Mouse (Mus musculus) kidney, adult 8-10 months (tissue): ENCODE measurements at regions not wholly inside any gene's neighbourhood (a gene's known extent, or its start where the extent isn't known, plus 50 kb on each side); places are given as distances from the start of the nearest gene placed in this dataset.

ENCODE experiments used
- DNase-seq, 2 experiments: peaks; one replicate each; pipeline ENCODE4 v3.0.0; 2022

DNA sequence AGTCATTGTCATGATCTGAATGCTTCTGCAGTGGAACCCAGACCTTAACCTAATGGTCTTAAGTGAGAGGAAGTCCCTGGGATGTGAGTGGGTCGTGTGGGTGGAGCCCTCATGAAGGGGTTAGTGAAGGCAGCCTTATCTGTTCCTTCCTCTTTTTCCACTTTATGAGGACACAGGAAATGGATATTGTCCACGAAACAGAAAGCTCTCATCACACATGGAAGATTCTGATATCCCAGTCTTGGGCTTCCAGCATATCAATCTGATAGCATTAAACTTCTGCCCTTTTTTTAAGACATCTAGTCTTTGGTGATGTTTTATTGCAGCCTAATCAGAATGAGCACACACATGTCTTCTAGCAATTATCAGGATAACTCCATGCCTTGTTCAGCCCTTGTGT lies 164.0 kb downstream of the Mex3b start:
- DNase-seq = no peak

DNA sequence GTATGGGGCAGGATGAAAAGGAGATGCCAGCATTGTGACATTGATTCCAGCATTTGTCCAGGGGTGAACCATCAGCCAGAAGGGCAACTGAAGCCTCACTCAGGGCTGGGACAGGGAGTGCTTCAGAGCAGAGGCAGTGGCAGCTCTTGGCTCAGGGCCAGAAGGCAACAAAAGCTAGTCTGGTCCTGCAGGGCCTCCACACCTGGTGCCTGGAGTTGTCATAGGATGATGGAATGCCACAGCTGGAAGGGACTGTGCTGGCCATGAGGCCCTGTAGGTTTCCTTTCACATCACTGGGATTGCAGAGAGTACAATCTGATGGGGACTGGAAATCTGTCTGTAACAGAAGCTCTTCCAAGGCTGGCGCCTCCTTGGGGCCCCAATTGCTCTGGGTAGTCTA lies 164.9 kb downstream of the Mex3b start:
- no peak for DNase-seq

GRCm38 (mm10) chr7:83032924-83033323 lies 165.8 kb downstream of the Mex3b start:
- no peak for DNase-seq

- DNase-seq = no peak
These were observed 168.1 kb downstream of the Mex3b start for GRCm38 (mm10) chr7:83035190-83035589.

DNA sequence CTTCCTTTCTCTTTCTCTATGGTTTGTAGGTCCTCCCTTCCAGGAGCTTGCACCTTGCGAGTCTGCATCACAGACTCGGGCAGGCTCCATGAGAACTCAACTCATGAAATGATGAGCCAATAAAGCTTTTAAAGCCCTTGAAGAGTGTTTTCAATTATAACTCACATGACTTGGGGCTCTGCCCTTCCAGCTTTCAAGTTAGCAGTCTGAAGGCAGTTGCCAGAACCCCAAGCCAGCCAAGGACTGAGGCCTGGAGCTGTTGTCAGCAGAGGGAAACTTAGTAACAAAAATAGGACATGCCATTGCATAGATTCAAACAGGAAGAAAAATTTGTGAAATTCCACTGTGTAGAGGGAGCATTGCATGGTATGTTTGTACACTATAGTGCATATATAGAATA lies 169.3 kb downstream of the Mex3b start:
- no peak for DNase-seq

DNA sequence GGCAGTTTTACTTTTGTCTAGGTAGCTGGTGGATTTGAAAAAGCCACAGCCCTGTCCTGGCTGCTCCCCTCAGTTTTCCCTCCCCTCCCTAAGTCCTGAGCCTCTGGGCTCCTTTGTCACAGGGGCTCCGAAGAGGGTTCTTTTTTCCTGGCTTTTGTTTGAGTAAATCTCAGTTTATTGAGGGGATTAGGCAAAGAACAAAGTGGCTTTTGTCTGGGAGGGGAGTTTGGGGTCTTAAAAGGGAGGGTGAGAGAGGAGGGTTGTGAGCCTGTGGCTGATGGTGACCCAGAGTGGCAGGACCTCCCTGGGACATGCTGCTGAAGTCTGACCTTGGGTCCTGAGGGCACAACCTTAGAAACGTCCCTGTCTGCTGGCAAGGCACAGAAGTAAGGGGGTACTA lies 170.0 kb downstream of the Mex3b start:
- DNase-seq = no peak

DNA sequence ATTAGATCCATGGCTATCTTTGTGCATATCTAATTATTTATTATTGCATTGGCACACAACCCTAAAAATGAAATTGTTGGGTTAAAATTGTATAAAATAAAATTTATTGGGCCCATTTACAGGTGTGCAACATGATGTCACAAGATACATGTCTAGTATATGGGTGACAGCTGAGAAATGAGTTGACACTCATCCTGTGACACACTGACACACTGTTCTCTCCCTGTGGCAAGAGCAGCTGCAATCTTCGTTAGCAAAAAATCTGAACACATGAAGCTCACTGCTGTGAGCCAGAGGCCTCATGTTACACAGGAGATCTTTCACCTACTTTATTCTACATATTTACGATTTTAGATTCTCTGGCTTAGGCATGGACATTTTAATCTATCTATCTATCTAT lies 170.6 kb downstream of the Mex3b start:
- no peak for DNase-seq

- no peak for DNase-seq
These were observed 176.6 kb downstream of the Mex3b start for GRCm38 (mm10) chr7:83043746-83044145.

DNA sequence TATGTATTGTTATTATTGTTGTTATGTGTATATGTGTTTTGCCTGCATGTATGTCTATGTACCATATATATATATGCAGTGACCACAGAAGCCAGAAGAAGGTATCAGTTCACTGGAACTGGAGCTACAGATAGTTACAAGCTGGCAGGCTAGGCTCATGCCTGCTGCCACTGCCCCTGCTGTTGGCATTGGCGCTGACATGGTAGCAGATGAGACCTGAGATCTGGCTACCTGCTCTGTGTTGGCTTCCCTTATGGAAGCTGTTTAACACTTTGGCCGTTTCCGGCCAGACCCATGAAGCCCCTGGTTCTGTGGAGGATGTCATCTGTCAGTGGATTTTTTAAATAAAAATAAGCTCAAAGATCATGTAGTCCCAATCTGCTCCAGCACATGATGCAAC lies 178.1 kb downstream of the Mex3b start:
- no peak for DNase-seq

GRCm38 (mm10) chr7:83050011-83050410 lies 182.9 kb downstream of the Mex3b start:
- no peak for DNase-seq

- DNase-seq = no peak
These were observed 183.8 kb downstream of the Mex3b start for GRCm38 (mm10) chr7:83050833-83051497.

DNA sequence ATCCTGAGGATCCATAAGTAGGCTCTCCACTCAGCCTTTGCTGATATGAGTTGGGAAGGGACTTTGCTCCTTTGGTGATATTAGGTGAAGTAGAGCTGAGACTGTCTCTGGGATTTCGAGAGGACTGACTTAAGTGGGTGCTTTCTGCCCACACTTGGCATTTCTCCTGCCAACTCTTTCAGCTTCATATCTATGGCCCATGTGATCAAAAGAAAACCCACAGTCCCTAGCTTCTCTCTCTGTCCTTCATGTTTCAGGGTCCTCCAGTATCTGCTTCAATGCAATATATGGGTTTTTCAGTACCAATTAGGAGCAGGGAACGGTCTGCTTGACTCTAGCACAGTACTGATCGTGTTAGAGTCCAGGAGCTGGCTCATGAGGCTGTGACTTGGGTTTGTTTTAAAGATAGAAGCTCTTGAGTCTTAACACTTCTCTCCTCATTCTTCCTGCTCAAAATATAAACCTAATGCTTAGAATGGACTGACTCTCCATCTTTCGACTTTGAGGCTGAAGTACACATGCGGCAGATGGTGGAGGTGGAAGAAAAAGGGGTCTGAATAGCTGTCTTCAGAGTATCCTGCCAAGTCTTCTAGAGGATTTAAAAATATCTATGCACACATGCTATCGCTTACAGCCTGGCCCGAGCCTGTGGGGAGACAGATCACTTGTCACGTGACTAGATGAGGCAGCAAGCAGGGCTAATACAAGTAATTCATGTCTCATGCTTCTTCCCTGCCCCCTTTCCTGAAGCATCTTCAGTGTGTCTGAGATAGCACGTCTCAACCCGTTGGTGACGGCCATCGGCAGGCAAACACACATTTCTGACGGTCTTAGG lies 189.2 kb downstream of the Mex3b start:
- DNase-seq = no peak

DNA sequence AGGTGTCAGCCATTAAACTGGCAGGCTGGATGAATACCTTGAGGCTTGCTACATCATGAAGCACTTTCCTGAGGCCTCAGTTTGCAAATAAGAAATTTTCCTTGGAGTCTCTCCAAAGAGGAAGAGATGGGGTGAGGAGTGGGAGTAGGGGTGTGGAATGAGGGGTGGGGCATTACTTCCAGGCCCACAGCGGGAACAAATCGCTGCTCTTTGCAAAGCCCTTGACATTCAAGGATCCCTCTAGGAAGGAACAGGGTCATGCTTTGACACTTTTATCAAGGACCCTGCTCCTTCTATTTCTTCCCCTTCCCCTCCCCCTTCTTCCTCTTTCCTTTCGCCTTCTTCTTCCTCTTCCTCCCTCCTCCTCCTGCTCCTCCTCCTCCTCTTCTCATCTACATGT lies 193.2 kb downstream of the Mex3b start:
- no peak for DNase-seq

DNA sequence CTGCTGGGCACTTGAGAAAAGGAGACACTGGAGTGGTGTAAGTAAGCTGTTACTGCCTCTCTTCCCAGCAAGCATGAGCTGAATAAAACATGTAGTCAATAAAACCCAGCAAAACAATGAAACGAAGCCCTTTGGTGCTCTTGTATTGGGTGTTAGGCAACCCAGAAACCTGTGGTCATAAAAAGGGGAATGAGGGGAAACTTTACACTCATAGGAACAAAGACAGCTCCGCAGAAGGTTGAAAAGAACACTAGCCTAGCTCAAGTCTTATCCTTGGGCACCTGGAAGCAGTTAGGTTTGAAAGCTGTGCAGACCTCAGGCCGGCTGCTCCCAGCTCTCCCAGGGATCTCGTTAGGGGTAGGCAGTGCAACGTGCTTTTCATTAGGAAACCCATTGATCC lies 193.6 kb downstream of the Mex3b start:
- no peak for DNase-seq

DNA sequence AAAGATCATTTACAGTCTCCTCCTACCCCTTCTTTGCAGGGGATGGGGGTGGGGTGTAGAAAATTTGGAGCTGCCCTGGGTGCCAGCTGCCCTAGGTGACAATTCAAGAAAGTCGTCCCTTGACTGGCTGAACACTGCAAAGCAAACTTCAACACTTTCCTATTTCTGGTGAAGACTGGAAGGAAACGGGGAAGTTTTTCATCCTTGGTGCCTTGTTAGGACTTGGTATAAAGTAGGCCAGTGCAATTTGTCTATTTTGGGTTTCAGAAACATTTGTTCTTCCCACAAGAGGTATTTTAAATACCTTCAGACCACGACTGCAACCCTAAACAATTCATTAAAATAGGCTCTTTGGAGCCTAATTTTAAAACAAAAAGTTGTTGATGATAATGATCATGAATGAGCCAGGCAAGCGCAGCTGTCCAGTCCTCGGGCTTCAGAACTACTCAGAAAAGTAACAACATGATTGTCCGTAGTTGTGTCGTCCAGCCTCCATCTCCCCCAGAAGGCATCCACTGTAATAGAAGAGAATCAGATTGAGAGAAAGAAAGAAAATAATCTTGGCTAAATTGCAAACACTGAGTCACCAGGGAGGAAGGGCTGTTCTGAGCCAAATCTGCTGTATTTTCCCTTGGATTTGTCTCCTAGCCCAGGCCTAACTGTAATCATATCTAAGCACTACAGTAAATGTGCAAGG lies 194.2 kb downstream of the Mex3b start:
- DNase-seq = no peak

DNA sequence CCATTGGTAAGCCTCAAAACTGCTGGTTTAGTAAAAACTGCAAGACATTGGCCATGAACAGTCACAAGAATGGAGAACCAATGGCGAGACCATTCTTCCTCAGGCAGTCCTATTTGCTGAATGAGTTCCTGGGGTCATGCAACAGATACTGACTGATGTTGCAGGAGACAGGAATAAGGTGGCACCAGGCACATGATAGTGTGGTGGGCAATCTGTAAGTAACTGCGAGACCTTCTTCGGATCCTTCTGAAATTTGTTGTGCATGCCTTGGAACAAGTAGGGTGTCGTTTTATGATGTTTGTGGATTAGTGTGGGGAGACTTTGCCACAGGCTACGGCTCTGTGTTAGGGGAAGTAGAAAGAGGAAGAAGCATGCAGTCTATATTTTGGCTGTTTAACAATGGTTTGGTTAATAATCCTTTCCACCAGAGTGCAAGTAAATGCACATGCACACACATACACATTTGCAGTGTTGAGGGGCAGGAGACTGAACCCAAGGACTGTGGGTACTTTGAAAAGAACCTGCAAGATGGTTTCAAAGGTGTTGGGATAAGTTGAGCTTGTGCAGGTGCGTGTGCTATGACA lies 194.9 kb downstream of the Mex3b start:
- DNase-seq = no peak

- DNase-seq = no peak
These were observed 196.4 kb downstream of the Mex3b start for GRCm38 (mm10) chr7:83063559-83063958.

GRCm38 (mm10) chr7:83065341-83065740 lies 198.2 kb downstream of the Mex3b start:
- no peak for DNase-seq

- no peak for DNase-seq
These were observed 207.4 kb downstream of the Mex3b start for GRCm38 (mm10) chr7:83074399-83074970.

DNA sequence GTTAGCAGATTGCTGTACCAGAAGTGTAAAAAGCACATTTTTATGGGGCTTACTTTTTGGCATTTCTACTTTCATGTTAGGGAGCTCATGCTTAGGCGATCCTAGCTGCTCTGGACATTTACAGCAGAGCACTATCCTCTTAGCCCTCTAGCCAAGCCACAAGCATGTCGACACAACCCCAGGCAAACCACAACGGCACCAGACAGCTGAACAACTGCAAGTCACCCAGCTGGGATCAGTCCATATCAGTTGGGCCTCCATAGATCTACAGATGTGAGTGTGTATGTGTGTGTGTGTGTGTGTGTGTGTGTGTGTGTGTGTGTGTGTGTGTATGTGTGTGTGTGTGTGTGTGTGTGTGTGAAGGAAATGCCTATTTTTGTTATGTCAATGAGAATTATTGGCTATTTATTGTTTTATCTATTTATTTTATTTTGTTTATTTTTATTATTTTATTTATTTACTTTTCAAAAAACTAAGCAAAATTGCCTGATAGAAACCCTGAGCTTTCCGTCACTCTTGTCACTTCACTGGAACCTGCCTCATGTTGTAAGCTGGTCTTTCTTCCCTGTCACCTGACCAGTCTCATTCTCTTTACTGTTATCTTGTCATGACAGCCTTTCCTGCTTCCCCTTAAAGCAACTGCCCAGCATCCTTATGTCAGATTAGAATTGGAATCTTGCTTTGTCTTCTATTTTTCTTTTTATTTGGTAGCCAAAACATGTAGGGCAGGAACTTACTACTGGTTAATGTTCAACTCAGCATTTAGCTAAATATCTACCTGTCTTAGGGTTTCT lies 208.2 kb downstream of the Mex3b start:
- DNase-seq = no peak

DNA sequence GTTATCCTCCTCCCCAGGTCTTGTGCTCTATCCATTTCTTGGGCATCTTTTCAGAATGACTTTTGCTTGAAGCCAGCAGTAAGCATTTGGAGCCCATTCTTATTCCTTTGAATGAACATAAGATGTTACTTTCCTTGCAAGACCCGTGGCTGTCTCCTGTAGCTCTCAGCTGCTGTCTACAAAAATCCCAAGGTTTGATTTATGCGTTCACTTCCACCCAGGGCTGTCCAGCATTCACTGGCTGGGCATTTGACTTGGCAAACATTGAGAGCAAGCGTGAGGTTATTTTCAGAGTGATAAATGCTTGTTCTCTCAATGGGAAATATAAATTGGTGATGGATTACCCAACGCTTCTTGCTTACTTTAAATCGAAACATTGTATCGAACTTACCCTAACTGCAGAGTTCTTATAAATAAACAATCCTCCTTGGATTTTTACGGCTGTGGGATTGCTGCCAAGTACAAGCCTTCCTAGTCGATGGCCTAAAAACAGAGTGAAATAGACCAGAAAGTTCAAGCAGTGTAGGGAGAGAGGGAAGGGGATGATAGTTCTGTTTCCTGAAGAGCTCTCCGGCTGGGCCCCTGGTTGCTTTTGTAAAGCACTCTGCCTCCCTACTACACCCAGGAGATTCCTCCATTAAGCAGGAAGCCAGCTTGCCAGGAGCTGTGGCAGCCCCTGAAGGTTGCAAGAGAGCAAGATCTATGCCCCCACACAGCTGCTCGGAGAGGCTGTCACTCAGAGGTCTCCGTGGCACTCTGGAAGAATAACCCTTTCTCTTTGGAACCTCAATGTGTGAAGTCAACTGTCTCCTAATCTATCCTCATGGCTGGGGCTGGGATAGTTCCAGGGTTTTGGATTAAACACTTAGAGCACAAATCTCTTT lies 210.1 kb downstream of the Mex3b start:
- DNase-seq = peak; percentile 37 to 40
